Mouse (Mus musculus) cortical plate, adult 2 months (tissue): Measurements from ENCODE around the gene Lats2. TPM values are rescaled to one million over a fixed set of nuclear protein-coding genes. Genes with fewer than 3 reads are reported as not detected.

Source experiments
- H3K27ac ChIP-seq: fragments of 200-500 bp; 2 replicates; pipeline ENCODE4 v1.5.1; 2012; ENCODE audit warnings: low read length, control low read depth, inconsistent platforms; ENCODE audit not compliant: insufficient read depth
- H3K4me1 ChIP-seq: fragments of 200-500 bp; 2 replicates; pipeline ENCODE4 v1.6.1; 2011; ENCODE audit warnings: low read length; ENCODE audit not compliant: control insufficient read depth, insufficient read depth
- H3K4me3 ChIP-seq: fragments of 200-500 bp; 2 replicates; pipeline ENCODE4 v1.5.1; 2011; ENCODE audit warnings: mild to moderate bottlenecking, low read length, control low read depth; ENCODE audit not compliant: insufficient read depth
- CTCF ChIP-seq: fragments of 200-500 bp; IDR thresholded peaks from 2 replicates; pipeline ENCODE4 v1.5.1; 2011; ENCODE audit warnings: mild to moderate bottlenecking, control low read depth, low read length; ENCODE audit not compliant: insufficient read depth; ENCODE audit errors: extremely low read depth
- POLR2A ChIP-seq: fragments of 200-500 bp; IDR thresholded peaks from 2 replicates; pipeline ENCODE4 v1.6.1; 2011; ENCODE audit warnings: mild to moderate bottlenecking, low read length, control low read depth; ENCODE audit not compliant: insufficient read depth; ENCODE audit errors: extremely low read depth
- polyA plus RNA-seq: library from polyadenylated mRNA; depleted of rRNA; stranded (reverse); fragments of >200 nt; gene quantifications from 2 replicates; pipeline ENCODE4 v1.2.3, GENCODE M21; 2012

Gene Lats2
- polyA plus RNA-seq, 1 experiment, result 14.4 TPM

GRCm38 (mm10) chr14:57744547-57744946 lies 13.6 kb downstream of the Lats2 start:
- Histone ChIP-seq H3K27ac (no peak overlapping the region), H3K4me1 (no peaks in the 10 kb centered on the region), H3K4me3 (peak overlapping the region; percentile 51)
- no peak for TF ChIP-seq CTCF
- no peak for TF ChIP-seq POLR2A

GRCm38 (mm10) chr14:57740651-57741050 lies 17.5 kb downstream of the Lats2 start:
- no peak overlapping the region for H3K4me3 ChIP-seq
- TF ChIP-seq POLR2A (no peak), CTCF (no peak)

GRCm38 (mm10) chr14:57737089-57737488 lies 21.1 kb downstream of the Lats2 start:
- Histone ChIP-seq H3K4me1 (no peaks in the 10 kb centered on the region), H3K27ac (no peak overlapping the region), H3K4me3 (no peak overlapping the region)
- TF ChIP-seq POLR2A (no peak), CTCF (no peak)

More at GRCm38 (mm10) chr14:57740651-57741050, 17.5 kb downstream of the Lats2 start:
- Histone ChIP-seq H3K4me1 (no peaks in the 10 kb centered on the region), H3K27ac (no peak overlapping the region)

DNA sequence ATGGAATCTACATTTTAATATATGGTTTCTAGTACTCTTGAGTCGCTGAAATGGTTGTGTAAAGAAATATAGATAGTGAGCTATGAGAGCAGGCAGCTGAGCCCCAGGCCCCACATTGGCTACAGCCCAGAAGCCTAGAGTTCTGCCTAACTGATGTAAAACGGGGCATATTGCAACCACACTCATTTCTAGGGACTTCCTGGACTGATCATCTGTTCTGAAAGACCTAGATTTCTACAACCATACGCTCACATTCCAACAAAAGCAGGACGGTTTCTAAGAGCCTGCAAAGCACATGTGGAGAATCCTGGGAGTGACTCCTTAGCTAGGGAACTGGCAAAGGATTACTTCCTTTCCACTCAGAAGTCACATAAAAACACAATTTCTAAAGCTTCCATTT lies 22.0 kb downstream of the Lats2 start:
- Histone ChIP-seq H3K4me1 (no peaks in the 10 kb centered on the region), H3K27ac (no peak overlapping the region), H3K4me3 (no peak overlapping the region)
- no peak for TF ChIP-seq CTCF
- TF ChIP-seq POLR2A, result no peak

GRCm38 (mm10) chr14:57732668-57733293 lies 25.4 kb downstream of the Lats2 start:
- TF ChIP-seq POLR2A (no peak), CTCF (no peak)
- H3K4me1 ChIP-seq, result no peaks in the 10 kb centered on the region
- no peak overlapping the region for H3K27ac ChIP-seq
- H3K4me3 ChIP-seq, result no peak overlapping the region

GRCm38 (mm10) chr14:57730527-57730926 lies 27.7 kb downstream of the Lats2 start:
- no peak overlapping the region for H3K27ac ChIP-seq
- no peak for TF ChIP-seq CTCF
- no peak for TF ChIP-seq POLR2A

GRCm38 (mm10) chr14:57729975-57730499 lies 28.2 kb downstream of the Lats2 start:
- TF ChIP-seq POLR2A, result no peak
- TF ChIP-seq CTCF, result no peak
- H3K4me3 ChIP-seq, result no peak overlapping the region
- no peak overlapping the region; the same call in 1 of the 2 replicates for H3K27ac ChIP-seq
- no peaks in the 10 kb centered on the region for H3K4me1 ChIP-seq

More at GRCm38 (mm10) chr14:57730527-57730926, 27.7 kb downstream of the Lats2 start:
- Histone ChIP-seq H3K4me3 (no peak overlapping the region), H3K4me1 (no peaks in the 10 kb centered on the region)

- H3K4me1 ChIP-seq, result no peaks in the 10 kb centered on the region
- no peak for TF ChIP-seq POLR2A
- no peak overlapping the region for H3K4me3 ChIP-seq
- H3K27ac ChIP-seq, result peak overlapping the region; percentile 57; the same call in 1 of the 2 replicates
Observed at GRCm38 (mm10) chr14:57729364-57729763, 28.8 kb downstream of the Lats2 start.

DNA sequence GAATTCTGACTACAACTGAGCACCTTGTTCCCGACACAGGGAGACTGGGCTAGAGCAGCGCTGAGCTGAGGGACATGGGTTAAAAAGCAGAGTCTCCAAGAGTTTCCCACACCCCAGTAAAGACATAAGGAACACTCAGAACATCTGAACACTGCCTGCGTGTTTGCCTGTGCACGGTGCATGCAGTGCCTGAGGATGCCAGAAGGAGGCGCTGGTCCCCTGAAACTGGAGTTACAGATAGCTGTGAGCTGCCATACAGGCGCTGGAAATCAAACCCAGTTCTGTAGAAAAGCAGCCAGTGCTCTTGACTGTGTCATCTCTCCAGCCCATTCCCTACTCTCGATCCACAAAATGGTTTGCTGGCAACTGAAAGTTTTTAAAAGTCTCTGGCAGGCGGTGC lies 32.0 kb downstream of the Lats2 start:
- no peak for TF ChIP-seq CTCF
- TF ChIP-seq POLR2A, result no peak
- Histone ChIP-seq H3K4me1 (no peaks in the 10 kb centered on the region; the same call in 1 of the 2 replicates), H3K4me3 (no peak overlapping the region), H3K27ac (no peak overlapping the region)

DNA sequence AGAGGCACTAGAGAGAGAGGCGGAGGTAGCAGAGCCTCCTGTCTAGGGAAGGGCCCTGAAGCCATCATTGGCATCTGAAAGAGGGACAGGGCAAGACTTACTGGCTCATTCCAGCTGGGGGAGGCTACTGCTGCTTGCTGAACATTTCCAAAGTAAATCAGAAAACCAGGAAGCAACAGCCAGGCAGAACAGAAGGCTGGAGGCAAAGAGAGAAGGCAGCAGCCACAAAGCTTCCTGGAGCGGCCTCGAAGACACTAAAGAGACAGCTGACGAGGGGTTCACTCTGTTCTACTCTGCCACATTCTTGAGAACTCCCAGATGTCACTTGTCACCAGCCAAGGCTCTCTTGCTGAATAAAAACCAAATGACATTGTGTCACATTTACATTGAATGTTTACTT lies 33.7 kb downstream of the Lats2 start:
- Histone ChIP-seq H3K4me1 (no peaks in the 10 kb centered on the region; the same call in 1 of the 2 replicates), H3K4me3 (no peak overlapping the region), H3K27ac (peak overlapping the region; percentile 46; the same call in 1 of the 2 replicates)
- no peak for TF ChIP-seq POLR2A
- TF ChIP-seq CTCF, result no peak
